Mouse (Mus musculus) bone marrow, adult 2 months (tissue): Measurements from ENCODE around the gene Rhbdf2.

Experiments used
- CTCF ChIP-seq: fragments of 200-500 bp; IDR thresholded peaks from 2 replicates; pipeline ENCODE4 v1.5.1; 2011; ENCODE audit warnings: low read length, control low read depth; ENCODE audit not compliant: control insufficient read depth, insufficient read depth
- POLR2A ChIP-seq: fragments of 200-500 bp; IDR thresholded peaks from 2 replicates; pipeline ENCODE4 v1.6.1; 2011; ENCODE audit warnings: low read depth, mild to moderate bottlenecking, control low read depth, low read length, borderline replicate concordance; ENCODE audit not compliant: control insufficient read depth

DNA sequence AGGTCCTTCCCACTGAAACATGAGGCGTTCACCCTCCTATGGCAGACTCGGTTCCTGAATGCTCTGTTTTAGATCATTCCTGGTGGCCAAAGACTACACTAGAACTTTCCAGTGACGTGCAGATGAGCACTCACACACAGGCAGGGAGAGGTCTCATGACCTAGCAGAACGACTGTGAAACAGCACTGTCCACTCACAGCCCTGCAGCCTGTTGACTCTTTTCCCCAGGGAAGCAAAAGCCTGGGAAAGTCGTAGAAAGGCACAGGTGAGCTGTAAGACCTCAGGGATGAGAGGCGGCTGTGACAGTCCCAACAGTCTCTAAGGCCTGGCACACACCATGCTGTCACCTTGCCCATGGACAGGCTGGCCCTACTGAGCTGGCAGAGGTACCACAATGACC is 70.5 kb downstream of the Rhbdf2 start:
- no peak for TF ChIP-seq POLR2A
- TF ChIP-seq CTCF: no peak
